Mouse (Mus musculus) liver, adult 2 months (tissue): ENCODE results near the gene Naa38. TPM values are rescaled to one million over a fixed set of nuclear protein-coding genes. Genes with fewer than 3 reads are reported as not detected.

Experiments used
- DNase-seq: peaks from one replicate; pipeline ENCODE4 v3.0.0-alpha.2; 2011; ENCODE audit warnings: low read depth, low spot score; ENCODE audit errors: extremely low read depth
- H3K27ac ChIP-seq: fragments of 200-500 bp; replicated peaks from 2 replicates; pipeline ENCODE4 v1.5.1; 2012; ENCODE audit warnings: low read depth, mild to moderate bottlenecking, control low read depth, inconsistent platforms, low read length; ENCODE audit not compliant: insufficient read depth
- H3K27me3 ChIP-seq: fragments of 200-500 bp; 2 replicates; pipeline ENCODE4 v1.6.1; 2012; ENCODE audit warnings: mild to moderate bottlenecking, moderate library complexity, low read length, inconsistent platforms; ENCODE audit not compliant: control insufficient read depth, insufficient read depth
- H3K36me3 ChIP-seq: fragments of 200-500 bp; 2 replicates; pipeline ENCODE4 v1.6.1; 2012; ENCODE audit warnings: low read length, inconsistent platforms; ENCODE audit not compliant: control insufficient read depth, insufficient read depth
- H3K4me1 ChIP-seq: fragments of 200-500 bp; 2 replicates; pipeline ENCODE4 v1.6.1; 2011; ENCODE audit warnings: low read length; ENCODE audit not compliant: control insufficient read depth, insufficient read depth
- H3K4me3 ChIP-seq: fragments of 200-500 bp; 2 replicates; pipeline ENCODE4 v1.5.1; 2011; ENCODE audit warnings: low read depth, mild to moderate bottlenecking, control low read depth, low read length, moderate library complexity; ENCODE audit not compliant: insufficient read depth
- H3K79me2 ChIP-seq: fragments of 200-500 bp; 2 replicates; pipeline ENCODE4 v1.6.1; 2012; ENCODE audit warnings: inconsistent platforms, mild to moderate bottlenecking, low read length, moderate library complexity; ENCODE audit not compliant: control insufficient read depth, insufficient read depth
- H3K9ac ChIP-seq: fragments of 200-500 bp; 2 replicates; pipeline ENCODE4 v1.6.1; 2012; ENCODE audit warnings: low read depth, mild to moderate bottlenecking, control low read depth, inconsistent platforms, low read length
- CTCF ChIP-seq: fragments of 200-500 bp; IDR thresholded peaks from 2 replicates; pipeline ENCODE4 v1.5.1; 2011; ENCODE audit warnings: low read depth, low read length, control low read depth
- POLR2A ChIP-seq: fragments of 200-500 bp; IDR thresholded peaks from 2 replicates; pipeline ENCODE4 v1.6.1; 2011; ENCODE audit warnings: low read length, control low read depth; ENCODE audit not compliant: insufficient read depth; ENCODE audit errors: extremely low read depth
- WGBS: fragments of 180-500 bp; shearing (Covaris S2); methylation state at CpG from one replicate; pipeline ENCODE4 v1.1.7; 2018; 5-methylcytosine and 5-hydroxymethylcytosine counted together
- polyA plus RNA-seq: library from polyadenylated mRNA; depleted of rRNA; stranded (reverse); fragments of >200 nt; gene quantifications from 2 replicates; pipeline ENCODE4 v1.2.3, GENCODE M21; 2012
- total RNA-seq: library from RNA; depleted of rRNA; stranded (reverse); fragments of >200 nt; gene quantifications from 2 replicates; pipeline ENCODE4 v1.2.3, GENCODE M21; 2014

Naa38 gene
- total and polyA plus RNA-seq, 2 experiments = 86.6 to 150 TPM

GRCm38 (mm10) chr11:69426246-69426645, 31.0 kb downstream of the Naa38 start:
- Histone ChIP-seq H3K27ac (no peak overlapping the region), H3K4me1 (no peaks in the 10 kb centered on the region), H3K4me3 (no peak overlapping the region), H3K27me3 (no peaks in the 10 kb centered on the region), H3K9ac (no peak overlapping the region), H3K36me3 (no peaks in the 10 kb centered on the region), H3K79me2 (no peaks in the 10 kb centered on the region)
- TF ChIP-seq POLR2A = no peak
- TF ChIP-seq CTCF = no peak
- 89% methylated on average over 2 of the region's 2 CpGs for WGBS
- DNase-seq = no peak

- peak; percentile 62 for DNase-seq
- peaks cover 2% of the 10 kb centered on the region; the same call in 1 of the 2 replicates for H3K4me1 ChIP-seq
- TF ChIP-seq POLR2A (no peak), CTCF (no peak)
- no peaks in the 10 kb centered on the region for H3K36me3 ChIP-seq
- H3K27ac ChIP-seq = no peak overlapping the region
- H3K27me3 ChIP-seq = no peaks in the 10 kb centered on the region
- no peak overlapping the region for H3K9ac ChIP-seq
- H3K4me3 ChIP-seq = no peak overlapping the region
- H3K79me2 ChIP-seq = no peaks in the 10 kb centered on the region
- WGBS = 31% methylated on average over 4 of the region's 4 CpGs
These were observed 33.5 kb downstream of the Naa38 start for GRCm38 (mm10) chr11:69428751-69429150.

GRCm38 (mm10) chr11:69429313-69429712, 34.0 kb downstream of the Naa38 start:
- no peaks in the 10 kb centered on the region for H3K27me3 ChIP-seq
- WGBS = 54% methylated on average over 2 of the region's 2 CpGs
- H3K4me3 ChIP-seq = no peak overlapping the region
- peaks cover 2% of the 10 kb centered on the region; the same call in 1 of the 2 replicates for H3K4me1 ChIP-seq
- no peaks in the 10 kb centered on the region for H3K79me2 ChIP-seq
- H3K27ac ChIP-seq = peak overlapping the region; percentile 31; the same call in 1 of the 2 replicates
- no peak overlapping the region for H3K9ac ChIP-seq
- H3K36me3 ChIP-seq = no peaks in the 10 kb centered on the region
- peak; percentile 31 for DNase-seq
- TF ChIP-seq CTCF (no peak), POLR2A (no peak)

- Histone ChIP-seq H3K4me1 (peaks cover 2% of the 10 kb centered on the region; the same call in 1 of the 2 replicates), H3K4me3 (no peak overlapping the region), H3K27ac (no peak overlapping the region), H3K36me3 (no peaks in the 10 kb centered on the region), H3K9ac (no peak overlapping the region), H3K27me3 (no peaks in the 10 kb centered on the region), H3K79me2 (no peaks in the 10 kb centered on the region)
- no peak for DNase-seq
- WGBS = 94% methylated on average over 15 of the region's 15 CpGs
- TF ChIP-seq POLR2A (no peak), CTCF (no peak)
These were observed 35.3 kb downstream of the Naa38 start for GRCm38 (mm10) chr11:69430631-69431030.

- no peak overlapping the region for H3K4me3 ChIP-seq
- 32% methylated on average over 11 of the region's 11 CpGs for WGBS
- H3K4me1 ChIP-seq = peaks cover 2% of the 10 kb centered on the region; the same call in 1 of the 2 replicates
- peak; percentile 56 for DNase-seq
- no peaks in the 10 kb centered on the region for H3K27me3 ChIP-seq
- H3K27ac ChIP-seq = no peak overlapping the region
- no peak overlapping the region for H3K9ac ChIP-seq
- H3K36me3 ChIP-seq = no peaks in the 10 kb centered on the region
- no peaks in the 10 kb centered on the region for H3K79me2 ChIP-seq
- TF ChIP-seq POLR2A = no peak
- peak; percentile 69 for TF ChIP-seq CTCF
These were observed 36.7 kb downstream of the Naa38 start for GRCm38 (mm10) chr11:69431829-69432639.

GRCm38 (mm10) chr11:69432640-69432982, 37.3 kb downstream of the Naa38 start:
- no peaks in the 10 kb centered on the region for H3K79me2 ChIP-seq
- no peaks in the 10 kb centered on the region for H3K36me3 ChIP-seq
- peaks cover 2% of the 10 kb centered on the region; the same call in 1 of the 2 replicates for H3K4me1 ChIP-seq
- H3K9ac ChIP-seq = no peak overlapping the region
- DNase-seq = no peak
- WGBS = 68% methylated on average over 11 of the region's 11 CpGs
- TF ChIP-seq POLR2A (no peak), CTCF (no peak)
- no peaks in the 10 kb centered on the region for H3K27me3 ChIP-seq
- H3K4me3 ChIP-seq = no peak overlapping the region
- H3K27ac ChIP-seq = no peak overlapping the region
